Mouse (Mus musculus): ENCODE measurements around the gene Samd4.

Samd4 gene

GRCm38 (mm10) chr14:46904276-46904675 is 21.6 kb downstream of the Samd4 start:
- in situ Hi-C loops (cut with MboI; ENCODE audit: low sequenced_read_pairs), result no loop called here

- in situ Hi-C loops (cut with MboI; ENCODE audit: low sequenced_read_pairs), result no loop called here
These were observed 26.2 kb downstream of the Samd4 start for GRCm38 (mm10) chr14:46908858-46909257.

- in situ Hi-C loops (cut with MboI; ENCODE audit: low sequenced_read_pairs), result no loop called here
These were observed 29.8 kb downstream of the Samd4 start for GRCm38 (mm10) chr14:46912496-46912895.

- in situ Hi-C loops (cut with MboI; ENCODE audit: low sequenced_read_pairs), result no loop called here
These were observed 31.7 kb downstream of the Samd4 start for GRCm38 (mm10) chr14:46914356-46914755.

GRCm38 (mm10) chr14:46915555-46915954 is 32.9 kb downstream of the Samd4 start:
- in situ Hi-C loops (cut with MboI; ENCODE audit: low sequenced_read_pairs), result no loop called here

- in situ Hi-C loops (cut with MboI; ENCODE audit: low sequenced_read_pairs), result no loop called here
These were observed 33.9 kb downstream of the Samd4 start for GRCm38 (mm10) chr14:46916581-46916980.

GRCm38 (mm10) chr14:46917136-46917535 is 34.5 kb downstream of the Samd4 start:
- in situ Hi-C loops (cut with MboI; ENCODE audit: low sequenced_read_pairs), result no loop called here

- in situ Hi-C loops (cut with MboI; ENCODE audit: low sequenced_read_pairs), result no loop called here
These were observed 34.9 kb downstream of the Samd4 start for GRCm38 (mm10) chr14:46917581-46917980.

GRCm38 (mm10) chr14:46920496-46920895 is 37.8 kb downstream of the Samd4 start:
- in situ Hi-C loops (cut with MboI; ENCODE audit: low sequenced_read_pairs), result no loop called here

GRCm38 (mm10) chr14:46921178-46921975 is 38.7 kb downstream of the Samd4 start:
- in situ Hi-C loops (cut with MboI; ENCODE audit: low sequenced_read_pairs), result no loop called here

- in situ Hi-C loops (cut with MboI; ENCODE audit: low sequenced_read_pairs), result no loop called here
These were observed 41.3 kb downstream of the Samd4 start for GRCm38 (mm10) chr14:46923931-46924330.

GRCm38 (mm10) chr14:46924422-46924821 is 41.8 kb downstream of the Samd4 start:
- in situ Hi-C loops (cut with MboI; ENCODE audit: low sequenced_read_pairs), result no loop called here

GRCm38 (mm10) chr14:46928556-46928955 is 45.9 kb downstream of the Samd4 start:
- in situ Hi-C loops (cut with MboI; ENCODE audit: low sequenced_read_pairs), result no loop called here

GRCm38 (mm10) chr14:46932121-46932520 is 49.5 kb downstream of the Samd4 start:
- in situ Hi-C loops (cut with MboI; ENCODE audit: low sequenced_read_pairs), result no loop called here

- in situ Hi-C loops (cut with MboI; ENCODE audit: low sequenced_read_pairs), result no loop called here
These were observed 50.1 kb downstream of the Samd4 start for GRCm38 (mm10) chr14:46932708-46933107.

GRCm38 (mm10) chr14:46941077-46941476 is 58.4 kb downstream of the Samd4 start:
- in situ Hi-C loops (cut with MboI; ENCODE audit: low sequenced_read_pairs), result no loop called here

- in situ Hi-C loops (cut with MboI; ENCODE audit: low sequenced_read_pairs), result no loop called here
These were observed 59.5 kb downstream of the Samd4 start for GRCm38 (mm10) chr14:46941896-46942812.

- in situ Hi-C loops (cut with MboI; ENCODE audit: low sequenced_read_pairs), result no loop called here
These were observed 61.8 kb downstream of the Samd4 start for GRCm38 (mm10) chr14:46944411-46944810.

GRCm38 (mm10) chr14:46945903-46946490 is 63.3 kb downstream of the Samd4 start:
- in situ Hi-C loops (cut with MboI; ENCODE audit: low sequenced_read_pairs), result no loop called here

GRCm38 (mm10) chr14:46947644-46948043 is 65.0 kb downstream of the Samd4 start:
- in situ Hi-C loops (cut with MboI; ENCODE audit: low sequenced_read_pairs), result no loop called here
